Mouse (Mus musculus): ENCODE data around the gene Ptprc.

- TF ChIP-seq ETS1 (IDR thresholded peaks at IDR 0.05; ENCODE audit: low read depth, low read length) = no peak
- TF ChIP-seq MAX (IDR thresholded peaks at IDR 0.05; ENCODE audit: low read length) = no peak
- TF ChIP-seq ZNF384 (IDR thresholded peaks at IDR 0.05; ENCODE audit: low read depth, low read length) = no peak
- TF ChIP-seq CHD2 (IDR thresholded peaks at IDR 0.05; ENCODE audit: low read length) = no peak
- TF ChIP-seq ZC3H11A (IDR thresholded peaks at IDR 0.05; ENCODE audit: low read depth, low read length) = no peak
- TF ChIP-seq POLR2AphosphoS5 (IDR thresholded peaks at IDR 0.05; ENCODE audit: borderline replicate concordance, low read depth, low read length) = no peak
- no peak for TF ChIP-seq E2F4 (IDR thresholded peaks at IDR 0.05; ENCODE audit: borderline replicate concordance, low read depth, low read length)
- TF ChIP-seq NELFE (IDR thresholded peaks at IDR 0.05; ENCODE audit: low read depth, low read length) = no peak
These were observed 1.4 kb downstream of the Ptprc start for GRCm38 (mm10) chr1:138174143-138174542.

Data from MEL (cell line).